Mouse (Mus musculus) telencephalon, adult 2 months (tissue): Measurements from ENCODE around the gene H2-Q10.
"Not testable (repeated sequence)": the region's sequence is repeated elsewhere in the genome, so short reads cannot be mapped to it uniquely, and the experiment has no call there.

Source experiments
- DNase-seq: peaks from one replicate; pipeline ENCODE4 v3.0.0-alpha.2; 2011; ENCODE audit warnings: low read depth, low spot score

H2-Q10 gene

GRCm38 (mm10) chr17:35458247-35458646 lies 11.6 kb upstream of the H2-Q10 start:
- DNase-seq: not testable (repeated sequence)

GRCm38 (mm10) chr17:35460513-35461341 lies 9.2 kb upstream of the H2-Q10 start:
- DNase-seq: not testable (repeated sequence)

- not testable (repeated sequence) for DNase-seq
Observed at GRCm38 (mm10) chr17:35465651-35466050, 4.2 kb upstream of the H2-Q10 start.

- not testable (repeated sequence) for DNase-seq
Observed at GRCm38 (mm10) chr17:35468936-35469335, 953 bp upstream of the H2-Q10 start.

GRCm38 (mm10) chr17:35484066-35484465 lies 14.2 kb downstream of the H2-Q10 start:
- DNase-seq: peak; percentile 4

GRCm38 (mm10) chr17:35485702-35486101 lies 15.8 kb downstream of the H2-Q10 start:
- no peak for DNase-seq

- no peak for DNase-seq
Observed at GRCm38 (mm10) chr17:35486726-35487125, 16.8 kb downstream of the H2-Q10 start.

- no peak for DNase-seq
Observed at GRCm38 (mm10) chr17:35488041-35488440, 18.2 kb downstream of the H2-Q10 start.

- DNase-seq: no peak
Observed at GRCm38 (mm10) chr17:35490320-35490719, 20.4 kb downstream of the H2-Q10 start.

GRCm38 (mm10) chr17:35497124-35497523 lies 27.2 kb downstream of the H2-Q10 start:
- no peak for DNase-seq

- no peak for DNase-seq
Observed at GRCm38 (mm10) chr17:35502226-35502625, 32.3 kb downstream of the H2-Q10 start.

GRCm38 (mm10) chr17:35502762-35503161 lies 32.9 kb downstream of the H2-Q10 start:
- no peak for DNase-seq

GRCm38 (mm10) chr17:35503849-35504248 lies 34.0 kb downstream of the H2-Q10 start:
- DNase-seq: no peak

- no peak for DNase-seq
Observed at GRCm38 (mm10) chr17:35504628-35505481, 35.0 kb downstream of the H2-Q10 start.

- no peak for DNase-seq
Observed at GRCm38 (mm10) chr17:35505776-35506175, 35.9 kb downstream of the H2-Q10 start, which contains the start of gene Pou5f1. TSS of gene Pou5f1 (plus strand) at chr17:35506018.

- DNase-seq: no peak
Observed at GRCm38 (mm10) chr17:35506881-35507280, 37.0 kb downstream of the H2-Q10 start.

GRCm38 (mm10) chr17:35507556-35508260 lies 37.8 kb downstream of the H2-Q10 start:
- no peak for DNase-seq

GRCm38 (mm10) chr17:35508279-35508678 lies 38.4 kb downstream of the H2-Q10 start:
- DNase-seq: not testable (repeated sequence)

- DNase-seq: no peak
Observed at GRCm38 (mm10) chr17:35509284-35509683, 39.4 kb downstream of the H2-Q10 start.

GRCm38 (mm10) chr17:35512916-35513626 lies 43.2 kb downstream of the H2-Q10 start:
- no peak for DNase-seq

GRCm38 (mm10) chr17:35513886-35514285 lies 44.0 kb downstream of the H2-Q10 start:
- no peak for DNase-seq
